Mouse (Mus musculus): ENCODE data around the gene Pus3. TPM values are rescaled to one million over a fixed set of nuclear protein-coding genes. Genes with fewer than 3 reads are reported as not detected.
A peak's percentile ranks its signal among the peaks of the same experiment; 100 is the strongest.

Pus3 gene
- polyA plus RNA-seq (2016; fragmentation: Nextera tagmentation; extraction: Ambion mirVana): 21.2 and 22.3 TPM in 2 replicates

- WGBS: 1% methylated on average over 59 of the region's 59 CpGs
- Histone ChIP-seq H3K9me3 (replicated peaks) (no peaks in the 10 kb centered on the region), H3K4me3 (peak within 1 kb of the TSS; percentile 74), H3K27ac (peak within 1 kb of the TSS; percentile 89), H3K36me3 (peaks cover 26% of the 10 kb centered on the region), H3K4me1 (peaks cover 19% of the 10 kb centered on the region), H3K27me3 (ENCODE audit: low read depth, poor library complexity, severe bottlenecking) (peaks cover 11% of the 10 kb centered on the region; the same call in 1 of the 2 replicates)
- peak; percentile 80 for DNase-seq (ENCODE audit: low spot score)
Measured at GRCm38 (mm10) chr9:35558257-35559008, at the start of gene Pus3, which contains the start of gene Ddx25. Gene Pus3 (plus strand): TSS chr9:35558595. Gene Ddx25 (minus strand): TSS chr9:35558528.

- 90% methylated on average over 4 of the region's 4 CpGs for WGBS
- Histone ChIP-seq H3K4me1 (0 out of 2 replicates have a peak, but pooled peaks cover 3% of the 10 kb centered on the region), H3K27ac (no peak overlapping the region), H3K27me3 (ENCODE audit: low read depth, poor library complexity, severe bottlenecking) (no peaks in the 10 kb centered on the region), H3K4me3 (no peak overlapping the region), H3K9me3 (replicated peaks) (no peaks in the 10 kb centered on the region), H3K36me3 (no peaks in the 10 kb centered on the region)
- DNase-seq (ENCODE audit: low spot score): no peak
Measured at GRCm38 (mm10) chr9:35513900-35514299, 44.5 kb upstream of the Pus3 start.

GRCm38 (mm10) chr9:35516182-35516581 is 42.2 kb upstream of the Pus3 start:
- Histone ChIP-seq H3K27ac (no peak overlapping the region), H3K4me1 (peaks cover 6% of the 10 kb centered on the region), H3K36me3 (no peaks in the 10 kb centered on the region), H3K27me3 (ENCODE audit: low read depth, poor library complexity, severe bottlenecking) (no peaks in the 10 kb centered on the region), H3K4me3 (no peak overlapping the region), H3K9me3 (replicated peaks) (no peaks in the 10 kb centered on the region)
- no peak for DNase-seq (ENCODE audit: low spot score)
- 88% methylated on average over 5 of the region's 5 CpGs for WGBS

GRCm38 (mm10) chr9:35516711-35517110 is 41.7 kb upstream of the Pus3 start:
- no peaks in the 10 kb centered on the region for H3K27me3 ChIP-seq (ENCODE audit: low read depth, poor library complexity, severe bottlenecking)
- 95% methylated on average over 16 of the region's 16 CpGs for WGBS
- H3K27ac ChIP-seq: 0 out of 2 replicates have a peak overlapping the region, but pooled peaks have one; percentile 10
- H3K36me3 ChIP-seq: no peaks in the 10 kb centered on the region
- H3K4me3 ChIP-seq: no peak overlapping the region
- H3K4me1 ChIP-seq: peaks cover 11% of the 10 kb centered on the region
- DNase-seq (ENCODE audit: low spot score): no peak
- no peaks in the 10 kb centered on the region for H3K9me3 ChIP-seq (replicated peaks)

- no peaks in the 10 kb centered on the region for H3K27me3 ChIP-seq (ENCODE audit: low read depth, poor library complexity, severe bottlenecking)
- H3K4me1 ChIP-seq: peaks cover 20% of the 10 kb centered on the region
- no peak within 1 kb of the TSS for H3K4me3 ChIP-seq
- no peak for DNase-seq (ENCODE audit: low spot score)
- no peaks in the 10 kb centered on the region for H3K36me3 ChIP-seq
- WGBS: 78% methylated on average over 3 of the region's 3 CpGs
- no peak within 1 kb of the TSS for H3K27ac ChIP-seq
- no peaks in the 10 kb centered on the region for H3K9me3 ChIP-seq (replicated peaks)
Measured at GRCm38 (mm10) chr9:35518169-35518568, 40.2 kb upstream of the Pus3 start, which contains the start of gene Gm1113. Gene Gm1113 (minus strand): TSS chr9:35518269.

GRCm38 (mm10) chr9:35520631-35521348 is 37.6 kb upstream of the Pus3 start:
- Histone ChIP-seq H3K27me3 (ENCODE audit: low read depth, poor library complexity, severe bottlenecking) (no peaks in the 10 kb centered on the region), H3K27ac (peak overlapping the region; percentile 27; the same call in 1 of the 2 replicates), H3K4me3 (no peak overlapping the region), H3K4me1 (peaks cover 37% of the 10 kb centered on the region), H3K36me3 (no peaks in the 10 kb centered on the region), H3K9me3 (replicated peaks) (no peaks in the 10 kb centered on the region)
- no peak for DNase-seq (ENCODE audit: low spot score)
- 86% methylated on average over 6 of the region's 6 CpGs for WGBS

GRCm38 (mm10) chr9:35522241-35522640 is 36.2 kb upstream of the Pus3 start:
- no peak for DNase-seq (ENCODE audit: low spot score)
- 73% methylated on average over 2 of the region's 2 CpGs for WGBS
- H3K4me3 ChIP-seq: no peak overlapping the region
- H3K4me1 ChIP-seq: peaks cover 37% of the 10 kb centered on the region
- H3K27me3 ChIP-seq (ENCODE audit: low read depth, poor library complexity, severe bottlenecking): no peaks in the 10 kb centered on the region
- H3K27ac ChIP-seq: no peak overlapping the region
- no peaks in the 10 kb centered on the region for H3K9me3 ChIP-seq (replicated peaks)
- H3K36me3 ChIP-seq: no peaks in the 10 kb centered on the region

GRCm38 (mm10) chr9:35522821-35523515 is 35.4 kb upstream of the Pus3 start:
- Histone ChIP-seq H3K4me1 (peaks cover 37% of the 10 kb centered on the region), H3K9me3 (replicated peaks) (no peaks in the 10 kb centered on the region), H3K27ac (peak overlapping the region; percentile 54), H3K4me3 (no peak overlapping the region), H3K27me3 (ENCODE audit: low read depth, poor library complexity, severe bottlenecking) (no peaks in the 10 kb centered on the region), H3K36me3 (no peaks in the 10 kb centered on the region)
- WGBS: 57% methylated on average over 1 of the region's 1 CpGs
- no peak for DNase-seq (ENCODE audit: low spot score)

GRCm38 (mm10) chr9:35523541-35523940 is 34.9 kb upstream of the Pus3 start:
- H3K27me3 ChIP-seq (ENCODE audit: low read depth, poor library complexity, severe bottlenecking): no peaks in the 10 kb centered on the region
- no peaks in the 10 kb centered on the region for H3K36me3 ChIP-seq
- H3K4me3 ChIP-seq: no peak overlapping the region
- DNase-seq (ENCODE audit: low spot score): no peak
- WGBS: 30% methylated on average over 5 of the region's 5 CpGs
- H3K27ac ChIP-seq: peak overlapping the region; percentile 54
- no peaks in the 10 kb centered on the region for H3K9me3 ChIP-seq (replicated peaks)
- peaks cover 42% of the 10 kb centered on the region for H3K4me1 ChIP-seq

GRCm38 (mm10) chr9:35523941-35524411 is 34.4 kb upstream of the Pus3 start:
- Histone ChIP-seq H3K9me3 (replicated peaks) (no peaks in the 10 kb centered on the region), H3K4me3 (no peak overlapping the region), H3K27ac (peak overlapping the region; percentile 54), H3K4me1 (peaks cover 47% of the 10 kb centered on the region), H3K27me3 (ENCODE audit: low read depth, poor library complexity, severe bottlenecking) (no peaks in the 10 kb centered on the region), H3K36me3 (no peaks in the 10 kb centered on the region)
- 21% methylated on average over 7 of the region's 7 CpGs for WGBS
- DNase-seq (ENCODE audit: low spot score): peak; percentile 68

GRCm38 (mm10) chr9:35529141-35529540 is 29.3 kb upstream of the Pus3 start:
- H3K9me3 ChIP-seq (replicated peaks): no peaks in the 10 kb centered on the region
- DNase-seq (ENCODE audit: low spot score): no peak
- 44% methylated on average over 3 of the region's 3 CpGs for WGBS
- no peaks in the 10 kb centered on the region for H3K36me3 ChIP-seq
- H3K4me1 ChIP-seq: peaks cover 65% of the 10 kb centered on the region
- H3K27me3 ChIP-seq (ENCODE audit: low read depth, poor library complexity, severe bottlenecking): no peaks in the 10 kb centered on the region
- H3K4me3 ChIP-seq: no peak overlapping the region
- peak overlapping the region; percentile 66; the same call in 1 of the 2 replicates for H3K27ac ChIP-seq

- Histone ChIP-seq H3K4me1 (peaks cover 60% of the 10 kb centered on the region), H3K9me3 (replicated peaks) (no peaks in the 10 kb centered on the region), H3K36me3 (no peaks in the 10 kb centered on the region), H3K4me3 (peak overlapping the region; percentile 19), H3K27me3 (ENCODE audit: low read depth, poor library complexity, severe bottlenecking) (no peaks in the 10 kb centered on the region), H3K27ac (peak overlapping the region; percentile 85)
- WGBS: 6% methylated on average over 1 of the region's 1 CpGs
- peak; percentile 82 for DNase-seq (ENCODE audit: low spot score)
Measured at GRCm38 (mm10) chr9:35529796-35530195, 28.6 kb upstream of the Pus3 start.

Data from limb, embryonic 10.5 days (tissue).